8 mouse cellular contexts compared by ENCODE assay signal in genomic region chr4:98182053-98182355, GRCm38 (mm10).
A peak's percentile ranks its signal among the peaks of the same experiment; 100 is the strongest.
DNase-seq lines count a peak whose midpoint lies in the region; ATAC-seq lines count a peak whose summit lies in the region.

No protein-coding gene starts in this region.

- no peaks in the 10 kb centered on the region for H3K36me3 ChIP-seq in kidney, embryonic 15.5 days

- H3K4me3 ChIP-seq in kidney, embryonic 15.5 days (replicated peaks) = no peak overlapping the region

- no peaks in the 10 kb centered on the region for H3K9me3 ChIP-seq in kidney, embryonic 15.5 days (replicated peaks)

- DNase-seq in kidney, adult 11 months = peak; percentile 6
- DNase-seq in brain, adult 2 months (ENCODE audit: low read depth, low spot score) = peak; percentile 22
- peak; percentile 58 to 76 for DNase-seq in gastrocnemius, postnatal 4 days (ENCODE audit: low spot score in 2 of 2)
- DNase-seq in kidney, postnatal 10 days = peak; percentile 76
- no peak for DNase-seq in left cerebral cortex, postnatal 25 days (ENCODE audit: low spot score in 2 of 2)
- no peak for DNase-seq in left cerebral cortex, adult 9 months (ENCODE audit: low spot score in 2 of 2)

- no peak overlapping the region for H3K9ac ChIP-seq in kidney, embryonic 15.5 days

- H3K27ac ChIP-seq in kidney, embryonic 15.5 days = no peak overlapping the region

- WGBS in kidney, embryonic 15.5 days = 35% methylated on average over 4 of the region's 4 CpGs

- no peaks in the 10 kb centered on the region for H3K27me3 ChIP-seq in kidney, embryonic 15.5 days

- intact Hi-C loops in left cerebral cortex, postnatal 25 days (cut with DNase I) = no loop called here

- peaks cover 7% of the 10 kb centered on the region for H3K4me1 ChIP-seq in kidney, embryonic 15.5 days

- no peak overlapping the region for H3K4me2 ChIP-seq in kidney, embryonic 15.5 days

- no peak for ATAC-seq in kidney, embryonic 15.5 days (replicated peaks; ENCODE audit: low FRiP score)
- ATAC-seq in activated CD4-positive, CD25-positive, alpha-beta regulatory T cell, adult 4 months = no peak

Comparison
In these comparisons a context has a peak if more than half of its experiments do, and no peak if none do; other contexts are left out.
1. DNase-seq: peak in kidney, adult 11 months (single experiment), brain, adult 2 months (single experiment), gastrocnemius, postnatal 4 days (2 of 2) and kidney, postnatal 10 days (single experiment); none in left cerebral cortex, postnatal 25 days (0 of 2) and left cerebral cortex, adult 9 months (0 of 2).